ENCODE assay signal across 14 mouse cellular contexts in the genomic region with DNA sequence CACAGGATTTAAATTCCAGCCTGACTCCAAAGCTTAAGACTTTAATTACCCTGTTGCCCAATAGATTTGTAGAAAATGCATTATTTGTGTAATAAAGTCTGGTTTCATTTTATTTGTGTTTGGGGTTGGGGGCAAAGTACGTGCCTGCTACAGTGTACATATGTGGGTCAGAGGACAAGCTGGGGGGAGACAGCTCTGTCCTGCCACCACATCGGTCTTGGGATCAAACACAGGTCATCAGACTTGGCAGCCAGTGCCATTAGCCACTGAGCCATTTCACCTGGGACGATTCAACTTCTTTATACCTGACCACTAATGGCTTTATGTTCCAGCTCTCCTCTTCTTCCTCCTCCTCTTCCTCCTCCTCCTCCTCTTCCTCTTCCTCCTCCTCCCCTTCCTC.
"Had no signal": no experiment of that assay in that cellular context is flagged by ENCODE, and none has a peak within 500 bp of the region (broad histone marks: within the 10 kb centered on the region; RNA-seq: fewer than 3 reads in every experiment).

No protein-coding gene starts in this region.

- H3K36me3 ChIP-seq: limb, embryonic 13.5 days; midbrain, embryonic 12.5 days; stomach, embryonic 15.5 days had no signal

- H3K4me3 ChIP-seq: limb, embryonic 13.5 days; megakaryocyte, embryonic 14.5 days; midbrain, embryonic 12.5 days; stomach, embryonic 15.5 days had no signal

- DNase-seq: kidney, adult 9 months; left cerebral cortex, postnatal 4 days; lung, adult 2 months; lung, postnatal 10 days; right cerebral cortex, postnatal 14 days; thymus, adult 2 months; thymus, postnatal 25 days had no signal

- H3K4me2 ChIP-seq: limb, embryonic 13.5 days; midbrain, embryonic 12.5 days; stomach, embryonic 15.5 days had no signal

- H3K27ac ChIP-seq: kidney, postnatal 0 days; limb, embryonic 13.5 days; macrophage; midbrain, embryonic 12.5 days; stomach, embryonic 15.5 days had no signal

- H3K9me3 ChIP-seq: limb, embryonic 13.5 days; megakaryocyte, embryonic 14.5 days; midbrain, embryonic 12.5 days; stomach, embryonic 15.5 days had no signal

- H3K4me1 ChIP-seq: megakaryocyte, embryonic 14.5 days; midbrain, embryonic 12.5 days; stomach, embryonic 15.5 days had no signal

- H3K27me3 ChIP-seq: limb, embryonic 13.5 days; midbrain, embryonic 12.5 days; stomach, embryonic 15.5 days had no signal

- ATAC-seq: intestine, embryonic 16.5 days had no signal

- H3K9ac ChIP-seq: limb, embryonic 13.5 days; midbrain, embryonic 12.5 days; stomach, embryonic 15.5 days had no signal
